Mouse (Mus musculus): Measurements from ENCODE around the gene Krt84. TPM values are rescaled to one million over a fixed set of nuclear protein-coding genes. Genes with fewer than 3 reads are reported as not detected.
A peak's percentile ranks its signal among the peaks of the same experiment; 100 is the strongest.

Krt84 gene
- total RNA-seq, 2 experiments from 2014 or later: not detected

DNA sequence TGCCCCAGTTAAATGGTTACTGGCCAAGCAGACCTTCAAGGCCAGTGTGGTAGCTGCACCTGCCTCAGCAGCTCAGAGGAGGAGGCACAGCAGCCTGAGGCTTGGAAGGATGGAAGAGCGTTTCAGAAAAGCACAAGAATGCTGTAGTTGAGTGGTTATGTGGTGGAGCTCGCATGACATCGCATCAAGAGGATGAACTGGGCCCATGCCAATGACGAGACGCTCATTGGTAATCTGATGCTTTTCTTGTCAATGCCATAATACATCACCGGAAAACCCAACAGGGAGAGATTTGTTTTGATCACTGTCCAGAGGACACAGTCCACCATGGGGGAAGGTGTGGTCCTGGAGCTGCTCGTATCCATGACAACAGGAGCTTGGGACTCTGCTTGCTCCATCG, 37.4 kb downstream of the Krt84 start:
- DNase-seq: no peak

DNA sequence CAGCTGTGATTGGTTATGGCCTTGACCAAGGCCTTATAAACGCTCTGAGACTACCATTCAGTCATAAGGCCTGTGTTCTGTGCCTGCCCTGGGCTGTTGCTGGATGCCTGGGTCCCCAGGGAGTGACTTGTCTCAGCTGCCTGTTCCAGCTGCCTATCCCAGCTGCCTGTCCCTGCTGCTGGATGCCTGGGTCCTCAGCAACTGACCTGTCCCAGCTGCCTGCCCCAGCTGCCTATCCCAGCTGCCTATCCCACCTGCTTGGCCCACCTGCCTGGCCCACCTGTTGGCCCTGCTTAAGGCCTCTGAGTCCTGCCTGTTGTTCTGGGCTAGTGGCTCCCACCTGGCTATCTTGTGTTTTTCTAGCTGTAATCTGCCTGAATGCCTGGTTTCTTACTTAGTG, 38.4 kb downstream of the Krt84 start:
- DNase-seq: no peak

DNA sequence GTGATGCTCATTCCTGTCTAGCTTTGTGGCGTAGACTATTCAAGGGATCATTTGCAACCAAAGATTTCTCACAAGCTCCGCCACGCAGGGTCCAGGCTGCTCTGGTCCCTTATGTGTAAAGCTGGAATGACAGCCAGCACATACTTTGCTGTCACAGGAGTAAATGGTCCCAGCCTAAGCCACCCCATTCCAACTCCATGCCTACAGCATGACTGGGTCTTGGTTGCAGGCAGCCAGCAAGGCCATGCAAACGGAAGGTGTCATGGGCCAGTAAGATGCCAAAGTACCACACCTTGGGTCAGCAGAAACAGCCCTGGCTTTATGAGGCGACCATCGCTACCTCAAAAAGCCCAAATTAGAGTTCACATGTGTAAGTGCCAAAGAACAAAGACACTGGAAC, 38.9 kb downstream of the Krt84 start:
- DNase-seq: no peak

DNA sequence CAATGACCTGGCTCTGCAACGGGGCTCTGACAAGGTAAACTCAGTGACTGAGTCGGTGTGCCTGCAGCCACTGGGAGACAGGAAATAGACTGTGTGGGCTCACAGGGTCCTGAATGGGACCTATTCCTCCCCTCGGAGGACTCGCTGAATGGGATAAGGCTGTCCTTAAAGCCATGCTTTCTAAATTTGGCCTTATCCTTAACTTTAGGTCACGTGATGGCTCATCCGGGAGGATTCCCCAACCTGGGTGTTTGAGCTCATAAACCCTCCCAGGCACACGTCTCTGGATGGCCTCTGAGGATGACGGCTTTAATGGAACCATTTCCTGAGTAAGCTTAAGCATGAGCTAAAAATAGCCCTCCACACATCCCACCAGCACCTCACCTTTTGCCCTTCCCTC, 39.9 kb downstream of the Krt84 start:
- no peak for DNase-seq

DNA sequence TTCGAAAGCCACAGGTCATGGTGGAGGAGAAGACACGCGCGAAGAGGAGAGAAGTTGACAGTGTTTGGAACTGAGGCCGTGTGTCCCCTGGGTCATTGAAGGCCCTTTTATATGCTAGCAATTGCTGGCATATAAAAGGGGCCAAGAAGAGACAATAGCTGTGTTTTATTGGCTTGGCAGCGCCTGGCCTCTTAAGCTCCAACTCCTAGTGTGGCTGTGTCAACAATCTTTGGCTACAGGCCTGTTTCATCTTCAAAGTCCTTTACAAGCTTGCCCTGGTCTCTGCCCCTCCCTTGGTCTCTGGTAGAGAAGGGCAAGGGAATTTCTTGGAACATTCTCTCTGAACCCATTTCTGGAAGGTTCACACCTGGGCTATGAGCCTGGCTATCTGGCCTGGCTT, 41.2 kb downstream of the Krt84 start, which contains the start of gene Krt83:
Gene Krt83 (minus strand): TSS at position 82 of the 400 bp plus-strand sequence.
- no peak for DNase-seq

DNA sequence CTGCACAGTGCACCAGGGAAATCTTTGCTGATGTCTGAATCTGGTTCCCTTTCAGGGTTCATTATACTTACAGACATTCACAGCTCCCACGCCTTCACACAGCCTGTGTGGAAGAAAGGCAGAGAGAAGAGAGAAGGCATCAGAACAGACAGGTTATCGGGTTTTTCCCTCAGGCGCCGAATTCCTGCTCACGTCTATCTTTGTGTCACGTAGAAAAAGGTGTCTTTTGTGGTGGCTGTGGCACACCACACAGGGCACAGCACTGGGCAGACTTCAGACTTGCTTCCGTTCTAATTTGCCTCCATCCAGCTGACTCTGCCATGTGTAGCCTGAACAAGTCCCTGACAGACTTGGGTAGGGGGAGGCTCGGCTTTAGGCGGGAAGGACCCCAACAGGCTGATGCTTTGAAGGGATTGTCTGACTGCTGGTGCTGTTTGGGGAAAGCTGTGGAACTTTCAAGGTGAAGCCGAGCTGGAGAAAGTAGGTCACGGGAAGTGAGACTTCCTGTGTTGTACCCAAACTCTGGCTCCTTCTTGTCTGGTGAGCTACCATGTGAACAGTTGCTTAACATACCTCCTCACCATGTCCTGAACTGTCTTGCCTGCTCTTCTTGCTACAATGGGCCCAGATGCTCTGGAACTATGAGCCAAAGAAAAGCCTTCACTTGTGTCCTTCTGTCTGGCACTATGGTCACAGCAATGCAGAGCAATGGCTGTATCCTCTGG, 46.5 kb downstream of the Krt84 start:
- no peak for DNase-seq

DNA sequence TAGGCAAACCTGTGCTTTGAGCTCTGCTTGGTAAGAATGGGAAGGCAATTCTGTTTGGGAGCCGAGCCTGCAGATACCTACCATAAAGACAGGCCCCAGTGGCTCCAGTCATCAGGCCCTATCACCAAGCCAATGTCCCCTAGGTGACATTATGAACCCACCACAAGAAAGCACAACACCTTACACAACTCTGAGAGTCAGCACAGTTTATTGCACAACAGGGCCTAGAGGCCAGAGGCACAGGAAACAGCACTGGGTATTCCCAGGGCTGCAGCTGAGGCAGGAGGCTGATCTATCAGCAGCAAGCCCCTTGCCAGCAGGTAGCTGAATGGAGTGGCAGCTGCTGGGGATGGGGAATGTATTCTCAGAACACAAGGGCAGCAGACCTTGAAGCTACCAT, 47.7 kb downstream of the Krt84 start:
- DNase-seq: no peak

DNA sequence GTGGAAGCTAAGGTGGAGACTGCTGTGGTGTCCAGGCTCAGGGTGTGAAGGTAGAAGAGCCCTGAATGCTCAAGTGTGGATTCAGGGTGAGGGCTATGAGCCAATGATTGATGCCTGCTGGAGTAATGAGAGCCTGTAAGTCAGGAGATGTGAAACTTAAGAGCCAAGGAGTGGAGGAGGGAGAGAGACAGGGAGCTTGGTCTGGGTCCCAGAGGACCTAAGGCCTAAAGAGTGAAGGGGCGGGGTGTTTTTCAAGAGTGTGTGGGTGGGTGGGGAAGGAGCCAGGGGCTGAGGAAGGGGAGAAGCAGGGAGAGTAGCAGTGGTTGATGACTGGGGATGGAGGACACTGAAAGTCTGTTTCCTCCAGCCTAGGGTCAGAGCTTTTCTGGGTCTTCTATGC, 49.0 kb downstream of the Krt84 start:
- no peak for DNase-seq

DNA sequence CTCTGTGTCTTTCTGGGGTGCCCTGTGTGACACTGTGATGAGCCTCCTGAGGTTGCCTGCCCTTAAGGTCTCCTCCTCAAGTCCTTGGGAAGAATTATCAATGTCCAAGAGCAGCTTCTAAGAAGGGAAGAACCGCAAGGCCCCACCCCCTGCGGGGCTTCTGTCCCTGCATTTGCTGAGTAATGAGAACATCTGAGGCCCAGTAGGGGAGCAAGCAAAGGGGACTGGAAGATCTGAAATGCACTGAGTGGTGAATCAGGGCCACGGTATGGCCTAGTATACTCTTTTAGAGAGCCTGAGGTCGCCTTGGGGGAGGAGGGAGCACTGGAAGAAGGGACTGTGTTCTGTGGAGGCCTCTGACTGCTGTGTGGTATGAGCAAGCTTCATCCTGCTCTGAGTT, 50.6 kb downstream of the Krt84 start:
- DNase-seq: no peak

DNA sequence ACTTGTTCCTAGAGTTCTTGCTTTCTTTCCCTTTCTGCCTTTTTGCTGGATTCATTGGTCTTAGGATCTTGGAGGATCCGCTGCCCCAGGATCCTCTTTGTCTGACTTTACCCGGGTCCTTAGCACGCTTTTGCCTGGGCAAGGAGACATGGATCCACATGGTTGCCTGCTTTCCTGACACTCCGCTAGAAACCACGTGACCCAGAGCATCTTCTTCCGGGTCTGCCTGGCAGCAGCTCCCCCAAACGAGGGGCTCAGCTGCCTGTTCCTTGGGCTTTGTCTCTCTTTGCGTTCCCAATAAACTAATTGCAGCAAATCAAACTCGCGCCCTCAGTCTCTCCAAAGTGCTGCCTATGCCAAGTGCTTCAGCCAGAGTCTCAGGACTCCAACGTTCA, 53.0 kb downstream of the Krt84 start:
- no peak for DNase-seq

DNA sequence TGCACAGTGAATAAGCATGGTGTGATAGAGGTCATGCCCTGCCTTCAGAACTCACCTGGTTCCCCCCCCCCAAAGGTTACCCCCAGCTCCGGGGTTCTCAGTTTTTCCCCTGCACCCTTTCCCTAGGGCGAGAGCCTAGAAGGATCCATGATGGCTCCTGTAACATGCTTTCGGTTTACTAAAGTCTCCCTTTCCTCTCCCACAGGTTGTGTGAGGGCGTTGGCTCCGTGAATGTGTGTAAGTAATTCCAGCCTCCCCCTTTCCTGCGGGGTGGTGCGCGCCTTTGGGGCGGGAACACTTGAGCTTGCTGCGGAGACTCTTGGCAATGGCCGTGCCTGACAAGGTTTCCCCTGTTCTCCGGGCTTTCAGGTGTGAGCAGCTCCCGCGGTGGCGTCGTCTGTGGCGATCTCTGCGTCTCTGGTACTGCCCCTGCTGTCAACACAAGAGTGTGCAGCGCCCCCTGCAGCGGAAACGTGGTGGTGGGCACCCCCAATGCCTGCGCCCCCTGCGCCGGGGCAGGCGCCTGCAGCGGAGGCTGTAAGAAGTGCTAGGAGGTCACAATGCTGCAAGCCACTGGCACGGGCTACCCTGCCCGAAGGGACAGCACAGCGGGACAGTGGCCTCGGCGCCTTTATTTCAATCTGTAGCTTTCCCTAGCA, 53.5 kb downstream of the Krt84 start:
- peak; percentile 72 for DNase-seq

Small RNA genes lying within 50 kb of the gene (microRNA-seq; reads per million reads assigned to microRNA genes)
- 0 reads per million in 2 experiments for gene Gm44393
- gene Gm44460: 0 reads per million in 2 experiments

Other genes starting within 250 kb of the Krt84 start
- 10 to 100 TPM; 21.7 to 23.3 TPM for gene Atg101, start 248.5 kb downstream of the Krt84 start, total RNA-seq (2021)
- gene 6030408B16Rik, start 239.6 kb downstream of the Krt84 start, total RNA-seq (2021): 1 to 10 TPM; 4.3 to 4.6 TPM
- 10 to 100 TPM; 10.1 to 11.2 TPM for gene Krt80, start 162.7 kb downstream of the Krt84 start, total RNA-seq (2021)
- 1 to 10 TPM; 9.3 to 10.0 TPM for gene Krt7, start 121.8 kb downstream of the Krt84 start, total RNA-seq (2021)
- gene Krt87, start 94.0 kb downstream of the Krt84 start, total RNA-seq (2021): not detected
- gene Krt88, start 85.1 kb downstream of the Krt84 start, total RNA-seq (2021): not detected
- gene Krt81, start 69.1 kb downstream of the Krt84 start, total RNA-seq (2021): not detected
- gene Krt86, start 59.3 kb downstream of the Krt84 start, total RNA-seq (2021): not detected
- not detected for gene Krt83, start 41.3 kb downstream of the Krt84 start, total RNA-seq (2021)
- not detected for gene Gm49425, start 15.6 kb downstream of the Krt84 start, total RNA-seq (2021)
- gene Krt82, start 17.8 kb upstream of the Krt84 start, total RNA-seq (2021): not detected
- gene Krt90, start 30.1 kb upstream of the Krt84 start, total RNA-seq (2021): under 1 TPM in 1 of 2 experiments, not detected in 1; 0.10 TPM
- not detected for gene Krt75, start 41.1 kb upstream of the Krt84 start, total RNA-seq (2021)
- not detected for gene Gm5414, start 95.4 kb upstream of the Krt84 start, total RNA-seq (2021)
- gene Gm5478, start 114.6 kb upstream of the Krt84 start, total RNA-seq (2021): not detected
- under 1 TPM; 0.33 to 0.34 TPM for gene Krt6b, start 147.5 kb upstream of the Krt84 start, total RNA-seq (2021)
- gene Krt6a, start 161.5 kb upstream of the Krt84 start, total RNA-seq (2021): not detected
- gene Krt5, start 180.1 kb upstream of the Krt84 start, total RNA-seq (2021): not detected
- gene Krt71, start 210.3 kb upstream of the Krt84 start, total RNA-seq (2021): not detected